Mouse (Mus musculus) adrenal gland, postnatal 36 days (tissue): Measurements from ENCODE around the gene Ssh2. TPM values are rescaled to one million over a fixed set of nuclear protein-coding genes. Genes with fewer than 3 reads are reported as not detected.

Experiments used
- DNase-seq, 2 experiments: peaks; one replicate each; pipeline ENCODE4 v3.0.0; 2021; ENCODE audit warnings: mixed read lengths in 1 of 2
- total RNA-seq, 2 experiments: library from RNA; stranded (reverse); gene quantifications; 2 replicates each; pipeline ENCODE4 v1.2.3; 2021

The Ssh2 gene
- total RNA-seq, 2 experiments from 2014 or later: 16.8 to 27.1 TPM

- DNase-seq: no peak
These were observed 190.2 kb downstream of the Ssh2 start for GRCm38 (mm10) chr11:77406329-77406728.

GRCm38 (mm10) chr11:77409879-77410278, 193.8 kb downstream of the Ssh2 start:
- peak; percentile 45 to 62 for DNase-seq

- DNase-seq: no peak
These were observed 195.2 kb downstream of the Ssh2 start for GRCm38 (mm10) chr11:77411284-77411683.

DNA sequence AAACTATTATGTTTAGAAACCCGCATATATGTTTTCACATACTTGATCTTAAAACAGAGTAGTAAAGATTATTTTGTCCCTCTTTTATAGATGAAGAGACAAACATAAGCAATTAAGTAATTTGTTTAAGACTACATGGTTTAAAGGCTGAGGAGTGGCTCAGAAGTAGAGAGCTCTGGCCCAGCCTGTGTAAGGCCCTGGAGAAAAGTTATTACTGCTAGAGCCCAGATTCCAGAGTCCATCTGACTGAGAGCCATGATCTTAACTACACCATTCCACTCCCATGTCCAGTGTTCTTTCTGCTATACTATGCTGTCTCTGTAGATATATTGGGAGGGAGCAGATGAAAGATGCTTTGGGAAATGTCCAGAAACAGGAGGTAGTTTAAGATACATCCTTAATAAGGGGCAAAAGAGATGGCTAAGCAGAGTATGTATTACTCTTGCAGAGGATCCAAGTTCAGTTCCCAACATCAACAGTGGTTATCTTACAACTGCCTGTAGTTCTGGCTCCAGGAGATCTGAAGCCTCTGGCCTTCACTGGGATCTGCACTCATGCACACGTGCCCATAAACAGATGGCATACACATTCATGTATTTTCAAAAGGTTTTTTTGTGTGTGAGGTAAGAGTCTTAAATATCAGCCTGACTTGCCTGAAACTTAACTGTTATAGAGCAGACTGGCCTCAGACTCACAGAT, 198.2 kb downstream of the Ssh2 start:
- DNase-seq: no peak

- DNase-seq: peak in 1 of 2 experiments; percentile 14
These were observed 200.3 kb downstream of the Ssh2 start for GRCm38 (mm10) chr11:77416212-77417000.

- DNase-seq: no peak
These were observed 201.9 kb downstream of the Ssh2 start for GRCm38 (mm10) chr11:77418021-77418420.

DNA sequence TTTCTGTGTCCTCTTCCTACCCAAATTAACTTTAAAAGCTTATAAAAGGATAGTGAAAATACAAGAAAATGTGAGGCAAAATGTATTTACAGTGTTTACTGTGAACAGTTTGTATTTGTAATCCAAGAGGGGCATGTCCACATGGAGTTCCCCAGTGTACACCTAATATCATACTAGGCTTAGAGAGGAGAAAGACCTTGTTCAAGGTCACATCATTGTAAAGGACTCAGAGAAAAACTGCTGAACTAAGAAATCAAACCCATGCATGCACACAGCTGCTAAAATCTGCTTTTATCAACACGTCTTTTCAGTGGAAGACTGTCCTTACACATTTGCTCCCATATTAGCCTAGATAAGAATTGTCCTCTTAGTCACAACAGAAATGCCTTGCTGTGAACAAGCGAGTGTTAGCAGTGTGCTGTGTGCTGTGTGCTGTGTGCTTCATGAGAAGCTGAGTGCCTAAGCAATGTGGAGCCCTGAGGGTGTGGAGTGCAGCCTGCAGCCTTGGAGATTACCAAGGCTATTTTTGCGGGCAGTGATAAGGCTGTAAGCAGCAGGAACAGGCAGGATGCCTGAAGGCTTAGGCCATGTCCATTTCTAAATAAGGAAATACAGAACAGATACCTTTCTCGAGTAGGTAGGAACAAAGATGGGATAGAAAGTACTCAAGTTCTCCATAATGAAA, 207.2 kb downstream of the Ssh2 start:
- DNase-seq: peak; percentile 26 to 31

- no peak for DNase-seq
These were observed 212.4 kb downstream of the Ssh2 start for GRCm38 (mm10) chr11:77428446-77428845.

GRCm38 (mm10) chr11:77437026-77437425, 220.9 kb downstream of the Ssh2 start:
- no peak for DNase-seq

DNA sequence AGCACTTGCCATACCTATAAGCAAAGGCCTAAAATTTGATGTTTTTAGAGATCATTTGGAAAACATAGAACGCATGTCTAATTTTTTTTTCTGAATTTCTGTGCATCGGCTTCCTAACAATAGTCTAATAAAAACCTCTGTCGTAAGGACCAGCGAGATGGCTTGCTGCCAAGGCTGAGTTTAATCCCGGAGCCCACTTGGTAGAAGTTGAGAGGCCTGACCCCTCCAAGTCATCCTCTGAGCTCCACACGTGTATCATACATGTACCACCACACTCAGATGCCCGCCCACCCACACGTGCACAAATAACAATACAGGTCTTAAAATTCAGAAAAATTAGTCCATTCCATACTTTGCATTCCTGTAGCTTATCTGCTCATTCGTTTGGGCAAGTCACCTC, 224.0 kb downstream of the Ssh2 start:
- no peak for DNase-seq

DNA sequence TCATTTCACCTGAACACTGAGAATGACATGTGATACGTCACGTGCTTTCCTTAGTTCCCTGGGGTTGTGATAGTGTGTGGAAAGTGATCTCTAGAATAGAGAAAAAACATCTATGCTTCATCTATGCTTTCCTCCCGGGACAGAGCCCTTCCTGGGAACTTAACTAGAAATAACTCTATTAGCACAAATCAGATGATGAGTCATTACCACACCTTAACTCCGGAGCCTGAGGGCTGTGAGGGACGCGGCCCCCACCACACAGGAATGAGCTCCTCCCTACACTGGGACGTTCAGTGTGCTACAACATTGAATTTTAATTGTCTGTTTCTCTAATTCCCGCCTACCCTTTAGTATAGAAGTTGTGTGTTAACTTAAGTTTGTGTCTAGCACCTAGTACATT, 224.9 kb downstream of the Ssh2 start:
- no peak for DNase-seq

DNA sequence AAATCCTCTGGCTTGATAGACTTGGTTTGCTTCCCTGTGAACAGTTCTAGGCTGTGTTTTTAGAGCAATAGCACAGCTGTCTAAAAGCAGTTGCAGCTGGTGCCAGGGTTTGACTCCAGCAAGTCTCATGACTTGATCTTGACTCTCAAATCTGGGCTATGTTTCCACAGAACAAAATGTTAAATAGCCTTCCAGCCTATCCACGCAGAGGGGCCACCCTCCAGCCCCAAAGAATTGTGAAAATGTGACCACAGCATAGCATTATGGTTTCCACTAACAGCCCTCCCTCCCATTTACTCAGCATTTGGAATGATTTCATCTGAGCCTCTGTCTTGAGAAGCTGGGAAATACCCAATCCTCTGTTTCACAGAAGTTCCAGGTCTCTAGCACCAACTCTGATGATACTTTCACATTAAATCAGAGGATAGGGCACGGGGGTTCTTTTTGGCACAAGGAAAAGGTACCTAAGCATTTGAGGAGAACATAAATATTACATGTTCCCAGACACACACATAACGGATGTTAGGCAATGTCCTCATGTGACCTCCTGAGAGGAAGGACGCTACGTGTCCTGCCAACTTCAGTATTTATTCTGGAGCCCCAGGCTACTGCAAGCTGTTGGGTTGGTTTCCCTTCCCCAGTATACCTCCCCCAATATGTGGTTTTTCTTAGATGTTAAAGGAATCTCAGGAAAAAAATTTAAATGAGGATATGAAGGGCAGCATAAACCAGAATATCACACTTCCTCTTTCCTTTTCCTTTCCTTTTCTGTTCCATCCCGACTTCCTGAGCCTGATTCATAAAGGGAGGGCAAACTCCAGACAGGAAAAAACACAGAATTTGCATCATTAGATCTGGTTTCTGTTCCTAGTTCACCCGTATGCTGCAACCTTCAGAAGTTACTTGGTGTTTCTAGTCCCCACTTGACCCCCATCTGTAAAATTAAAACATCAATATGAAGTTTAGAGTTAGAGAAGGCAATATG, 226.4 kb downstream of the Ssh2 start:
- peak; percentile 27 to 40 for DNase-seq

DNA sequence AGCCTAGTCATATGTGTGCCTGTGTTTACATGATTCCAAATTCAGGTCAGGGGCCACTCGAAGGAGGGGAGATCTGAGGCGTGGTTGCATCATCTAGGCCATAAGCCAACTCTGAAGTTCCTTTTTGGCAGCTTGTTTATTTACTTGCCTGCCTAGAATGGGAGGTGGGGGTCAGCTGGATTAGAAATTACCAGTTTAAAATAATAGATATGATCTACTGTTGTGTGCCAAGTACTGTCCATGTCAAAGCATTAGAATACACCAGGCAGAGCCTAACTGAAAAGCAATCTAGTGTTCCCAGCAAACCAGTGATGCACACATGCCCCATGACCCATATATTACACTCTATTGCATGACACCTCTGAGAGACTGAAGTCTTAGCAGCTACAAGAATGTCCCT, 228.9 kb downstream of the Ssh2 start:
- peak; percentile 30 to 36 for DNase-seq

- DNase-seq: peak; percentile 43 to 66
These were observed 230.5 kb downstream of the Ssh2 start for GRCm38 (mm10) chr11:77446628-77447041.

DNA sequence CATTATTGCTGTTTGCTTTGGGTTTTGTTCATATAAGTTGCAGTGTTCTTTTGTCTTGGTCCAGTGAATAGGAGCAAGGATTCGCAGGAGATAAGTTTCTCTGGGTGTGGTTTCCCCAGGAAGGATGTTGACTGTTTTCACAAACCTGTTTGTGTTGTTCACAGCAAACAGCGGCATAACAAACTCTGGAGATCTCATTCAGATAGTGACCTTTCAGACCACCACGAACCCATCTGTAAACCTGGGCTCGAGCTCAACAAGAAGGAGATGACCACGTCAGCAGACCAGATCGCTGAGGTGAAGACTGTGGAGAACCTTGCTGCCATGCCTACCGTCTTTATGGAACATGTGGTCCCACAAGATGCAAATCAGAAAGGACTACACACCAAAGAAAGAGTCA, 233.1 kb downstream of the Ssh2 start:
- DNase-seq: no peak

- DNase-seq: no peak
These were observed 235.6 kb downstream of the Ssh2 start for GRCm38 (mm10) chr11:77451670-77452069.

- DNase-seq: no peak
These were observed 237.3 kb downstream of the Ssh2 start for GRCm38 (mm10) chr11:77453388-77453787.

DNA sequence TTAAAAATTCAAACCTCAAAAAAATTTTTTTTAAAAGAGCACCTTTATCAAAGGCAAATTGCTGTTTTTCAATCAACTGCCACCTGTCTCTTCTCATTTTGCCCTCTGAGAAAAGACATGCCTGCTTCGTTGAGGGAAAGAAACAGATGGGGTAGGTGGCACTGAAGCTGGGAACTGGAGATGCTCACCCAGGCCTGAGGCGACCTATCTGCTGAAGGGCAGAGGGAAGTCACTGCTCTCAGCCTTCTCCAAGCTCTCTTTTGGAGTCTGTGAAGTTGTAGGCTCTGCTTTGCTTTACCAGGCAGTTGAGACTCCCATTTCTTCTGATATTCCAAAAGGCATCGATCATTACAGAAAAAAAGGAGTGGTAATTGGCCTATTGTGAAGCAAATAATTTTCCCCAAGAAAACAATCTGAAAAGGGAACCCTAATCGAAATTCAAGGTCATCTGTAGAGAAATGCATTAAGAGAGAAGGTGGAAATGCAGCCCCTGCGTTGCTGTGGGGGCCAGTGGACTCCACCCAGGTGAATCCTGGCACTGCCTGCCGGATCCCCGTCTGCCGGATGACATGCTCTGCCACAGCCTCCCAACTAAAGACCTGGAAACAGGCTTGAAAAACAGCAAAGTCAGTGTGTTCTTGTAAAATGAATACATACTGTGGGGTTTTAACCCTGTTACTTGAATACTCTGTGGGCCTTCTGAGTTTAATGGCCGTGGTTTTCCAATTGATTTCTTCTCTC, 239.9 kb downstream of the Ssh2 start:
- DNase-seq: no peak

GRCm38 (mm10) chr11:77456866-77457265, 240.8 kb downstream of the Ssh2 start:
- DNase-seq: no peak

DNA sequence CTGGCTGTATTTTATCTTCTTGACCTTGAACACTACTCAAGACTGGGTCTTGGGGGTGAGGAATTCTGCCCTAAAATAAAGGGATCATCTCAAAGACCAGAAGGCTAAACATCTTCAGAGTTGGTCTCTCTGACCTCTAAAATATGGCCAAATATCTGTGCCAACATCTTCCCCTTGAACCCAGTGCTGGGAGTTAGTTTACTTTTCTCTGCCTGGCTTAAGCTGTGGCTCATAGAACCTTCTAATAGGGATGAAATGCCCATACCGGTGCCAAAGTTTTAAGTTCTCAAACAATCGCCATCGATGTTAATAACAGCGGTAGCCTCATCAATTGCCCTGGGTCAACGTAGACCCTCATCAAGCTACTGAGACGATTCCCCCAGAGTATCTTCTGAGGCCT, 245.8 kb downstream of the Ssh2 start:
- no peak for DNase-seq
